Mouse (Mus musculus) small intestine, adult 2 months (tissue): Measurements from ENCODE around the gene H2afy2. TPM values are rescaled to one million over a fixed set of nuclear protein-coding genes. Genes with fewer than 3 reads are reported as not detected.

Source experiments
- H3K27ac ChIP-seq: fragments of 200-500 bp; 2 replicates; pipeline ENCODE4 v1.5.1; 2012; ENCODE audit warnings: low read depth, low read length, control low read depth, inconsistent platforms; ENCODE audit not compliant: insufficient read depth
- H3K27me3 ChIP-seq: fragments of 200-500 bp; 2 replicates; pipeline ENCODE4 v1.6.1; 2012; ENCODE audit warnings: mild to moderate bottlenecking, moderate library complexity, low read length, inconsistent platforms; ENCODE audit not compliant: control insufficient read depth, insufficient read depth
- H3K36me3 ChIP-seq: fragments of 200-500 bp; 2 replicates; pipeline ENCODE4 v1.6.1; 2012; ENCODE audit warnings: mild to moderate bottlenecking, low read length, control low read depth, inconsistent platforms; ENCODE audit not compliant: control insufficient read depth, insufficient read depth
- H3K4me1 ChIP-seq: fragments of 200-500 bp; 2 replicates; pipeline ENCODE4 v1.6.1; 2012; ENCODE audit warnings: low read length, inconsistent platforms, mixed read lengths; ENCODE audit not compliant: control insufficient read depth, insufficient read depth, insufficient read length
- H3K4me3 ChIP-seq: fragments of 200-500 bp; 2 replicates; pipeline ENCODE4 v1.5.1; 2012; ENCODE audit warnings: low read depth, mild to moderate bottlenecking, control low read depth, inconsistent platforms, low read length, moderate library complexity
- CTCF ChIP-seq: fragments of 200-500 bp; IDR thresholded peaks from 2 replicates; pipeline ENCODE4 v1.5.1; 2012; ENCODE audit warnings: low read depth, mild to moderate bottlenecking, control low read depth, inconsistent platforms, low read length, moderate library complexity, mixed read lengths; ENCODE audit not compliant: insufficient replicate concordance, insufficient read length; ENCODE audit errors: extremely low read depth
- POLR2A ChIP-seq: fragments of 200-500 bp; IDR thresholded peaks from 2 replicates; pipeline ENCODE4 v1.6.1; 2012; ENCODE audit warnings: low read depth, mild to moderate bottlenecking, control low read depth, inconsistent platforms, low read length, moderate library complexity
- WGBS: fragments of 180-500 bp; shearing (Covaris S2); methylation state at CpG from one replicate; pipeline ENCODE4 v1.1.7; 2018; 5-methylcytosine and 5-hydroxymethylcytosine counted together
- polyA plus RNA-seq: library from polyadenylated mRNA; depleted of rRNA; stranded (reverse); fragments of >200 nt; gene quantifications from 2 replicates; pipeline ENCODE4 v1.2.3, GENCODE M21; 2012

H2afy2 gene
- polyA plus RNA-seq, 1 experiment = 1.6 TPM

DNA sequence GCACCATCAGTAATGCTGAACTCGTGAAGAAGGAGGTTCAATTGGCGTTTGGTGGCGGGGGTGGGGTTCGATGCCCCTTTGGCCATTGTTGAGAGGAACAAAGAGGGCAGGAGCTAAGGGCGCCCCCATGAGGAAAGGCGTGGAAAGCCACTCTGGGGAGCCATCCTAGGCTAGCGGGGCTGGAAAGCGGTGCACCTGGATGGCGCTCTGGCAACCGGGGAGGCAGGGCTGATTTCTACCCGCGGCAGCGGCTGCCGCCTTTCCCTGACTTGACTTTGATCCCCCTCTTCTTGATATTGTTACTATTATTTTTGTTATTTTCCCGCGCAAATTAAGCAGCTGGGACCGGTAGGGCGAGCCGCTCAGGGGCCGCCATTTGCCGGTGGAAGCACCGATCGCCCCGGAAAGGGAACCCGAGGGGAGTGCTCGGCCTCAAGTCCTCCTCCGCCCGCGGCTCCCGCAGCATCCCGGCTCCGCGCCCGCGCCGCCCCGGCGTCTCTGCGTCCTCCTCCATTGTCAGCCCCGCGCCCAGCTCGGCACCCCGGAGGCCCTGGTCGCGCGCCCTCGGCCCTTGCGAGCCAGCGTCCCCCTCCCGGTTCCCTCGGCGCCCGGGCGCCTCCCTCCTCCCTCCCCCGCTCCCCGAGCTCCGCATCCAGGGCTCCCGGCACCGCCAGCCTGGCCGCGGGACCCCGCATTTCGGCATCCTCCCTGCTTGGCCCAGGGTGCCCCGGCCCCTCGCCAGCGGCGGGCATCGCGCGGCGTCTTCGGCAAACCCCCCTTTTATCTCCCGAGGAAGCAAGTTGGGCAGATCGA is 942 bp downstream of the H2afy2 start:
- H3K36me3 ChIP-seq = no peaks in the 10 kb centered on the region
- TF ChIP-seq POLR2A (no peak), CTCF (peak; percentile 31; the same call in 1 of the 2 replicates)
- peak overlapping the region; percentile 76 for H3K4me3 ChIP-seq
- 0 out of 2 replicates have a peak overlapping the region, but pooled peaks have one; percentile 29 for H3K27ac ChIP-seq
- H3K27me3 ChIP-seq = peaks cover 28% of the 10 kb centered on the region
- WGBS = 2% methylated on average over 74 of the region's 74 CpGs
- H3K4me1 ChIP-seq = peaks cover 5% of the 10 kb centered on the region

DNA sequence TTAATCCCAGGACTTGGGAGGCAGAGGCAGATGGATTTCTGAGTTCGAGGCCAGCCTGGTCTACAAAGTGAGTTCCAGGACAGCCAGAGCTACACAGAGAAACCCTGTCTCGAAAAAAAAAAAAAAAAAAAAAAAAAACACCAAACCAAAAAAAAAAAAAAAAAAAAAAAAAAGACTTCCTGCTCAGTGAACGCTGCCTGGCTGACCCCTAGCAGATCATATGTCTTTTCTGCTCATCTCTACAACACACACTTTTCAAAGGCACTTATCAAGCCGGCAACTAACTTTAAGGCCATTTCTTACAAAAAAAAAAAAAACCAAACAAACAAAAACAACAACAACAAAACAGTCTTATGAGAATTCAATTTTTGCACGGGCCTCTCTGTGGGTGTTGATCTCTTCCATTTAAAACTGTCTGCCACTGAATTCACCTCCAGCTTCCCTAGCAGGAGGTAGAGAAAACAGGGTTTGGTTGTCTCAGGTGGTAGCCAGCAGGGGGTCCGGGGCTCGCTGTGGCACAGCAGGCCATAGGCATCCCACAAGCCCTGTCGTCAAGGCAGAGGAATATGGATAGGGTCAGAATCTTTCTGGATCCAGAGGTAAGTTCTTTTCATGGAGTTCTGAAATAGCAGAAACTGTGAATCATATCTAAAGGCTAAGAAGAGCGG is 2.4 kb downstream of the H2afy2 start:
- H3K27me3 ChIP-seq = peaks cover 28% of the 10 kb centered on the region
- H3K27ac ChIP-seq = no peak overlapping the region
- no peaks in the 10 kb centered on the region for H3K36me3 ChIP-seq
- 65% methylated on average over 9 of the region's 9 CpGs for WGBS
- TF ChIP-seq POLR2A (no peak), CTCF (no peak)
- peaks cover 5% of the 10 kb centered on the region for H3K4me1 ChIP-seq
- no peak overlapping the region for H3K4me3 ChIP-seq

DNA sequence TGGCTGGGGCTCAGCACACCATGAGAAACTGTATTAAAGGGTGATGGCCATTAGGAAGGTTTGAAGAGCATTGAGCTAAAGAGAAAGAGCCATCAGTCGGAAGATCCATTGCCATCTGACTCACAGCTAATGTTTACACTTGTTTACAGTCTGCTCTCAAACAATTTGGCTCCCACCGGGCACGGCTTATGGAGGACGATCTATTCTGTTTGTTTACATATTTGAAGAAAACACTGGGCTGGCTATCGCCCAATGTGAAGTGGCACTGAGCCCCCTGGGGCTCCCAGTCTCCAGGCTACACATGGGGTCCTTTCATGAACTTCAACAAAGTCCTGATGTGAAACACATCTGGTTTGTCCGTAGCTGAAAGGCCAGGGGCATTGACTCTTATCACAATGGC is 17.1 kb downstream of the H2afy2 start:
- H3K4me3 ChIP-seq = no peak overlapping the region
- no peaks in the 10 kb centered on the region for H3K27me3 ChIP-seq
- 32% methylated on average over 6 of the region's 6 CpGs for WGBS
- H3K27ac ChIP-seq = no peak overlapping the region
- TF ChIP-seq CTCF (no peak), POLR2A (no peak)
- H3K4me1 ChIP-seq = no peaks in the 10 kb centered on the region
- H3K36me3 ChIP-seq = no peaks in the 10 kb centered on the region

DNA sequence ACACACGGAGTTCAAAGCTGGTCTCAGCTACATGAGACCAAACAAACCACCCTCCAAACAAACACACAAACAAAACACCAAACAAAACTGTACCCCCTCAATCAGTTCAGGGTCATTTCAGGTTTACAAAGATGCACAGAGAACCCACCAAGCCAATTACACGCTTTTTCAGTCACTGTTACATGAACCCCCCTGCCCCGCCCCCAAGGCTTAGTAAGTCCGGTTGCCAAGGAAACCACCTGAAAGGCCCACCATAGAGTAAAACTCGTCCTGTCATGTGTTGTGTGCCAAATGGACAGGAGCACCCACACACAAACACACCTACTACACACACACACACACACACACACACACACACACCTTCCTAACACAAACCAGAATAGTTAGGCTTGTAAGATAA is 18.4 kb downstream of the H2afy2 start:
- WGBS = 68% methylated on average over 5 of the region's 5 CpGs
- TF ChIP-seq CTCF (no peak), POLR2A (no peak)
- no peaks in the 10 kb centered on the region for H3K27me3 ChIP-seq
- H3K4me3 ChIP-seq = no peak overlapping the region
- no peaks in the 10 kb centered on the region for H3K4me1 ChIP-seq
- no peaks in the 10 kb centered on the region for H3K36me3 ChIP-seq
- H3K27ac ChIP-seq = no peak overlapping the region

DNA sequence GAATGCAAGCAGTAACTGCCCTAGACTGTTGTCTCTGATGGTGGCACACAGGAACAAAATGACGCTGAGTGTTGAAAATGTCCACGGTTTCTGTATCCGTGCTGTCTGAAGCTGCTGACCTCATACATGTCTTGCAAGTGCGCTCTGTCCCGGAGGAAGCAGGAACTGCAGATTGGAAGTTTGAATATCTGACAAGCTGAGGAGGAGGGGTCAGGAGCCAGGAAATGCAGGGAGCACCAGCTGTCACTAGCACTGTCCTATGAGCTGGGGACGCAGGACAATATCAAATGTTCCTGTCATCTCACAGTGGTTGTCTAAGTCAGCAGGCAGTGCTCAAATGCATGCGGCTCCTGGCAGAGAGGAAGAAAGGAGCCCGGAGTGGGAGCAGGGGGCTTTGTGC is 19.3 kb downstream of the H2afy2 start:
- WGBS = 74% methylated on average over 8 of the region's 8 CpGs
- no peak overlapping the region for H3K4me3 ChIP-seq
- TF ChIP-seq POLR2A = no peak
- no peak for TF ChIP-seq CTCF
- H3K27me3 ChIP-seq = no peaks in the 10 kb centered on the region
- no peak overlapping the region for H3K27ac ChIP-seq
- no peaks in the 10 kb centered on the region for H3K4me1 ChIP-seq
- H3K36me3 ChIP-seq = no peaks in the 10 kb centered on the region

- 57% methylated on average over 6 of the region's 6 CpGs for WGBS
- H3K27ac ChIP-seq = peak overlapping the region; percentile 15; the same call in 1 of the 2 replicates
- TF ChIP-seq POLR2A (no peak), CTCF (no peak)
Observed at GRCm38 (mm10) chr10:61759869-61760268, 24.1 kb downstream of the H2afy2 start.

GRCm38 (mm10) chr10:61758904-61759303 is 25.0 kb downstream of the H2afy2 start:
- TF ChIP-seq POLR2A (no peak), CTCF (no peak)
- Histone ChIP-seq H3K27ac (peak overlapping the region; percentile 21; the same call in 1 of the 2 replicates), H3K4me3 (no peak overlapping the region), H3K4me1 (0 out of 2 replicates have a peak, but pooled peaks cover 4% of the 10 kb centered on the region), H3K36me3 (no peaks in the 10 kb centered on the region), H3K27me3 (no peaks in the 10 kb centered on the region)
- WGBS = 92% methylated on average over 2 of the region's 2 CpGs

More at GRCm38 (mm10) chr10:61759869-61760268, 24.1 kb downstream of the H2afy2 start:
- Histone ChIP-seq H3K27me3 (no peaks in the 10 kb centered on the region), H3K36me3 (no peaks in the 10 kb centered on the region), H3K4me1 (0 out of 2 replicates have a peak, but pooled peaks cover 4% of the 10 kb centered on the region), H3K4me3 (no peak overlapping the region)
